Mouse (Mus musculus): Measurements from ENCODE around the gene Fhod1.

The Fhod1 gene

DNA sequence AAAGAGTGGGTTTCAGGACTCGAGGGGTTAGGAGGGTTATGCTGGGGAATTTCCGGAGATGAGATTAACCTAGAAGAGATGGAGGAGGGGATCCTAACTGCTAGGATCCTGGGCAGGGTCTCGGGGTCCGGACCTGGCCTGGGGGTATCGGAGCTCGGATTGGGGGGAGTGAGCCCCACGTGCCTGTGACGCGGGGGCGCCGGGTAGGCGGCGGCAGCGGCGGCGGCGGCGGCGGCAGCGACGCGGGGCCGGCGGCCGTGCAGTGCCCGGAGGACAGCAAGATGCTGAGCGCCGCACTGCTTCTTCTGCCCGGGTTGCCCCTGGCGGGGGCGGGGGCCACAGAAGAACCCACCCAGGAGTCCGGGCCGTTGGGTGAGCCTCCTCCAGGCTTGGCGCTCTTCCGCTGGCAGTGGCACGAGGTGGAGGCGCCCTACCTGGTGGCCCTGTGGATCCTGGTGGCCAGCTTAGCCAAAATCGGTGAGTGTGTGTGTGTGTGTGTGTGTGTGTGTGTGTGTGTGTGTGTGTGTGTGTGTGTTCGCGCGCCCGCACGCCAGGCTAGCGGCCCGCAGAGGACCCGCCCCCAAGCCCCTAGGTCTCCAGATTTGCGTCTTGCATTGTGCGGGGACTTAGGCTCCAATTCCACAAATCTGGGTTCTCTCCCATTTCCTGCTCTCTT lies 1.5 kb upstream of the Fhod1 start:
- DNase-seq (ENCODE audit: low read depth, low spot score): peak; percentile 36

DNA sequence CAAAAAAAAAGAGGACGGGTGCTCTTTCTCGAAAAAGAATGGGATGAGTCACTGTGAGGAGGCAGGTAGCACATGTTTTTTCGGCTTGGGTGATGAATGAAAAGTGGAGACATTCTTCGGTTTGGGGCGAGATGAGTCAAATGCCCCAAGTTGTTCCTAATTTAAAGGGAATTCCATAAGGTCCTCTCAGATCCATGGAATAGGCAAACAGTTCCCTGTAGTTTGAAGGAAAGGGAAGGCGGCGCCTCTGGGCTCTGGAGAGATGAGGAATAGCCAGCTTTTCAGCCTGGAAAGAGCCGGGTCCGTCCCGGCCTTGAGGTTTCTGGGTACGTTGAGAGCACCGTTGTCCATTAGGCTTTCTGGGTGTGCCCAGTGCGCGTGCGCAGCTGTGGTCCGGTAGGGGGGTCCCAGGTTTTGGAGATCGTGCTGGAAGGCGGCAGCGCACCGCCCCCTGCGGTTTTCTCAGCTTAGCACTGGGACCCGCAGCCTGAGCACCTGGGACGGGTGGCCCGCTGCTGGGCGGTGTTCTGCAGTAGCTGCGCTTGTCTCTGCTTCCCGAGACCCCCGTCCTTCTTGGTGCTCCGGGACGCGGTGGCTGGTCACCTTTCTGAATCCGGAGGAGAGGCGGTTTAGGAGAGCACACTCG lies 820 bp upstream of the Fhod1 start, which contains the start of gene Slc9a5:
Gene Slc9a5, plus strand, starts transcription at position 394 of the 646 bp plus-strand sequence.
- DNase-seq (ENCODE audit: low read depth, low spot score): peak; percentile 64

DNA sequence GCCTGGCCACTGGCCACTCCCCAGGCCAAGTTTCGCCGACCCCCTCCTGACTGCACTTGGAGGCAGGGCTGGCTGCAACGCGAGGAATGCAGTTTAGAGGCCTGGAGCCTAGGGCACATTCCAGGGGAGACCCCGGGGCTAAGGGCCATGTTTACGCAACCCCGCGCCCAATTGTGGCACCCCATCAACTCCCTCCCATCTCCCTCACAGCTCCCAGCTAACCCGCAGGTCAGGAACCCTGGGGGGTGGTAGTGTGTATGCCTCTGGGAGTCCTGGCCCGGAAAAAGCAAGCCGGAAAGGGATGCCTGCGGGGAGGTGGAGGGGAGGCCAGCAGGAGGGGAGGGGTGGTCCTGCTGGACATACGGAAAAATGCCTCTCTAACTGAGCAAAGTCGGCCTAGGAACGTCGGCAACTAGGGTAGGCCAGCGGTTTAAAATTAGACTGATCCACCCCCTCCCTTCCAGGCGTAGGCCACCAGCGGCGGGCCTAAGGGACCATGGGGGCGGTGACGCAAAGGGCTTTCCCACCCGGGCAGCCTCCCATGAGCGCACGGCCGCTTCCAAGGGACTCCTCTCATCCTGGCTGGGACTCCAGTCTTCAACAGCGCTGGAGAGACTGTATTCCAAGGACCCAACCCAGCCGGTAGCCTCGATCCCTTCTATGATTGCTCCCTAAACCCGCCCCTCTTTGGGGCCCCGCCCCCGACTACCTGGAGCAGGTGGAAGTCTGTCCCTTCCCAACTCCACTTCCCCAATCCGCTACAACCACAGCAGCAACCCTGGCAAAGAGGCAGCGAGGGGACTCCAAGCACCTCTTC lies 934 bp downstream of the Fhod1 start:
- peak; percentile 82 for DNase-seq (ENCODE audit: low read depth, low spot score)

DNA sequence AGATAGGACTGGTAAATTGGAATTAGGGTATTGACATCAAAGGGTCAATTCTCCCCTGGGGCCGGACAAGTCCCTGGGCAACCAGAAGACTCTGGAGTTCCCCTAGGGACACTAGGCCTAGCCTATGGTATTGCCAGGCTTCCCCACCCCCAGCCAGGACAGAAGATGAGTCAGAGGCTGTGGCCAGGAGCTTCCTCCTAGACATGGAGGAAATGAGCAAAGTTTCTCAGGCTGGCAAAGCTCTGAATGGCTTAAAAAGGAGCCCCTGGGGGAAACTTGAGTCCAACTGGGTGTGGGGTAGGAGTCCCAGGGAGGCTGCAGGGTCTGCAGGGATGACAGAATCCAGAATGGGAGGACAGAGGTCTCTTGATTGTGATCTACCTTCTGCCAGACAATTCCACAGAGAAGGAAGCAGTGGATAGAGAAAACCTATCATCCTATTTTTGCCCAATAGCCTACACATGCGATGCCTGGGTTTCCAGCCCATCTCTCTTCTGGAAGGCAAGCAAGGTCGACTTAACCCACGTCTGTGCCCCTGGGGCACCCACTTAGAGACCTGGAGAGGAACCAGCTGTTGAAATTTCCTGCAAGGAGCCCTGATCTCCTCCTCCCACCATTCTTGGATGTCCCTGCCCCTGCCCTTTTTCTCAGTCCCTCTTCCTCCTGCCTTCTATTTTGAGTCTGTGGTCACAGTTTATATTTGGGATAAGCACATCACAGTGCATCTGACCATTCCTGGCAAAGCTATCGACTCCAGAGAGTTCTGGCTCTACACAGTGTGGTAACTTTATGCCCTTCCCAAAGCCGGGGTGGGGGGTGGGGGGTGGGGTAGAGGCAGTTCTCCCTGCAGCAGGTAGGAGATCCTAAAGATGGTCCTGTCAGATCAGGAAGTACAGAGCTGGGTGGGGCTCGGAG lies 2.4 kb downstream of the Fhod1 start:
- DNase-seq (ENCODE audit: low read depth, low spot score): no peak

DNA sequence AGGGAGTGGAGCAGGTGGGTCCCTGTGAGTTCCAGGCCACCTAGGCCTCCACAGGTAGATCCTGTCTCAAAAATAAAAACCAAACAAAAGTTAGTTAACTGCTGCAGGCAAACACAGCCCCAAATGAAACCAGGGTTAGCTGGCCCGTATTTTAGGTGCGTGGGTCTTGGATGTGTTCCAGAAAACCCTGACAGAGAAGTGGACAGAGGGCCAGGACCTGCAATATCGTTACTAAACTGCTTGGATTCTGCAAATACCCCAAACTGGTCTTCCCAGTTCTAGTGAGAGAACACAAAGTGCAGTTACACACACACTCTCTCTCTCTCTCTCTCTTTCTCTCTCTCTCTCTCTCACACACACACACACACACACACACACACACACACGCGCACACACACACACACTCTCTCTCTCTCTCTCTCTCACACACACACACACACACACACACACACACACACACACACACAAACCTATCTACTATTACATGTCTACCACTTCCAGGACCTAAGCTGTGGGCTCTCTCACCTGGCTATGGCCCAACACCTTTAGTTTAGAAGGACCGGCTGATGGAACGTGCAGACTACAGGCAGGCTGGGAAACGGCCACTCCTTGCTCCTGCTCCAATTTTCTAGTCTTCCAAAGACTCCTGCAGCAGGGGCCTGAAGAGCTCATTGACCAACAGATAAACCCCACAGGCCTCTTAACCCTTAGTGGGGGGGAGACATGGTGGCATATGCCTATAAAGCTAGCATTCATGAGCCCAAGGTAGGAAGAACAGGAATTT lies 3.8 kb downstream of the Fhod1 start:
- DNase-seq (ENCODE audit: low read depth, low spot score): no peak

DNA sequence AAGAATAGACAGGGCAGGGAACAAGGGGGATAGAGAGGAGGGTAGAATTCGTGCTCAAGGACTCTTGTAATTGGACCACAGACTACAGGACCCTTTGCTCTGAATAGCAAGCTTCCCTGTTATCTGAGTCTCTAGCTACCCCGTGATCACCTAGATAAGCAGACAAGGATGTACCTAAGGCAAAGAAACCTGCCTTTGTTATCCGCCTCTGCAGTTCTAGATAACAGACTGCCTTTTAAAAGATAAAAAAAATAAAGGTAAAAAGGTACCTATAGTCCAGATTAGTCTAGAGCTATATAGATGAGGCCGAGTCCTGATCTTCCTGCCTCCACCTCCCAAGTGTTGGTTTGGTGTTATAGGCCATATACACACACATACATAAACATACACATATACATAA lies 5.0 kb downstream of the Fhod1 start:
- DNase-seq (ENCODE audit: low read depth, low spot score): no peak

DNA sequence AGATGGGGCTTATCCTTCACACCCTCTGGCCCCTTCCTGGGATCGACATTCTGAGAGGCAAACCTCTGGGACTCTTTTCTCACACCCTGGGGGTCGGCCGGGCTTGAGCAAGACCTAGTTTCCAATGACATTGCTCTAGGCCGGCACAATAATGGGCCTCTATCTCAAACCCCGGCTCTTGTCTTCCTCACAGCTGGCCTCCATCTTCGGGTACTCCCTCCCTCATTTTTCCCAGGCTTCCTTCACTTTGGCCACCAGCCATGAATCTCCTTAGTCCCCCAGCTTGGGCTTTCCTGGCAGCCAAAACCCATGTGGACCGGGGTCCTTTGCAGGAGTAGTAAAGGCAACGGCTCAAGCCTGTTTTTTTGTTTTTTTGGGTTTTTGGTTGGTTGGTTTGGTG lies 6.4 kb downstream of the Fhod1 start:
- DNase-seq (ENCODE audit: low read depth, low spot score): no peak

DNA sequence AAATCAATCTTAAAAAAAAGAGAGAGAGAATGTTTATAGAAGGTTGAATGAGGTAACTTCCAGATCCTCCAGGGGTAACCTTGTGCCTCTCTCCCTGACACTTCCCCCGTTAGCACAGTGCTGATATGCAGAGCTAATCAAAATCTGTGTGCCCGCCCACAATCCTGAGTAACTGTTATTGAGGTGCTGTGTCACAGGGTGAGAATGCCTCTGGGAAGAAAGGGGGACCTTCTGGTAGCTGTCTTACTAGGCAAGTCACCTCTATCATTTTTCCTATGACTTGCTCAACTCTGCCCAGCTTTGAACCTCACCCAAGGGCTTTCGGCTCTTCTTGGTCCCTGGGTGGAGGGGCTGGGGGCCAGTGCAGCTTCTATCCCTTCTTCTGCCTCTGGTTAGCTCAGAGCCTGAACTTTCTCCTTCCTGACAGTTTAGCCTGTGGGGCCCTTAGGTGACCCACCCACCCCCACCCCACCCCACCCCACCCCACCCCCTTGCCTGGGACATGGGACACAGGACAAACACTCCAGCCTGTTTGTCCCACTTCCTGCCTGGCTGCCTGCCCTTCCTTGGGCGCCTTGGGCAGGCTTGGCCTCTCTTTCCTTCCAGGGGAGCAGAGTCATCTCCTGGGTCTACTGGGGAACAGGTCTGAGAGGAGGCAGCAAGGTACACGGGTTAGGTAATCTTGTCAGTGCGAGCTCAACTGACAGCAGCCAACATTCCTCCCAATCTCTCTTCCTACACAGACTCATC lies 7.7 kb downstream of the Fhod1 start:
- DNase-seq (ENCODE audit: low read depth, low spot score): no peak

DNA sequence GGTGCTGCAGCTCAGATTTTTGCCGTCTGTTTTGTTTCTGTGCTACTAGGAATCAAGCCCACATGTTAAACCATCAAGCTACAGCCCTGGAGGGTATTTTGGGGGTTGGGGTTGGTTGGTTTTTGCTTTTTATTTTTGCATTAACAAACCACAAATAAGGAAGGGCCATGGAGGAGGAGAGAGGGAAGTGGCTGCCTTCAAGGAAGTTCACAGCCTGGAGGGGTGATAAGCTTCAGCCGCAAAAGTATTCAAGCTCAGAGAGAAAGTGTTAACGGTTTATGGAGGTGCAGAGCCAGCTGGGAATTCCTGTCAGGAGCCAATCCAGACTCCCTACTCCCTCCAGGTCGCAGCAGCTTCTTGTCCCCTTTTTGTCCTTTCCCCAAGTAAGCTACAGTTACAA lies 8.8 kb downstream of the Fhod1 start:
- no peak for DNase-seq (ENCODE audit: low read depth, low spot score)

DNA sequence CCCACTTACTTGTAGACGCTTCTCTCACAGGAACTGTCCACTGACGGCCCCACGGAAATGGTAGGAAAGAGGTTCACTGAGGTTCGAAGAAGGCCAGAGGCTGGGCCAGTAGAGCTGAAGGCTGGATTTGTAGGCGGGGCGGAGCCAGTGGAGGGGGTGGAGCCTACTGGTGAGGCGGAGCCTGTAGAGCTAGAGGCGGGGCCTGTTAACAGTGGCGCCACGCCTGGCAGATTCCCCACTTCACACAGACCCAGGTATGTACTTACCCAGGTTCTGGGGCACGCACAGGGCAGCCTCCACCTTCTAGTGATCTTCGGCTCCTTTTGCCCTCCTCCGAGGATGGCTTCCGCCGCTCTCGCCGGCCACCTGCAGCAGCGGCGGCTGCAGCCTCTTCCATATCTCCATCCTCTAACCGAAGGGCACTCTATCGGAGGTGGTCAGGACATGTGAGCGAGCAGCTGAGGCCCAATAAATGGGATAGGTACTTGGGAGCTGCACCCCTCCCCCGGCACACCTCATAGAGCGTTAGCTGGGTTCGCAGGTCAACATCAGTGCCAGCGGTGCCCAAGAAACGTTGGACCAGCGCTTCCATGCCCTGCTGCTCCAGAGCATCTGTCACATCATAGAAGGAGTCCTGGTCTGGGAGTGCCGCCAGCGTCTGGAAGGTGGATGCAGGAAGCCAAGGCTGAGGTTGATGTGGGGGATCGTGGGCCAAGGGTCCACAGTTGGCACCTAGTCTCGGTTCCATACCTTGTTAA lies 11.2 kb downstream of the Fhod1 start:
- peak; percentile 84 for DNase-seq (ENCODE audit: low read depth, low spot score)

DNA sequence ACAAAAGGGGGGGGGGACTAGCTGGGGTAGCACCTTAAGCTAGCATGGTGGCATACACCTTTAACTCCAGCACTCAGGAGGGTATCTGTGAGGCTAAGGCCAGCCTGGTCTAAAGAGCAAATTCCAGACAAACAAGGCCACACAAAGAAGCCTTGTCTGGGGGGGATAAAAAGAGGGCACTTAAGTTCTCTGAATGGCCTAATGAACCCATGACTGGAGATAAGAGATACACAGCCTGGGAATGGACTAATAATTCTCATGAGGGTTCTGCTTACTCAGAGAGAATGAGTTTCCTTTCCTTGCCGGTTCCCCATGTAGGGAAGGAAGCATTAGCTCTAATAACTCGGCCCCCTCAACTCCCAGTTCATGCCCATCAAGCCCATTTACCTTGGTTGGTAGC lies 15.2 kb downstream of the Fhod1 start:
- no peak for DNase-seq (ENCODE audit: low read depth, low spot score)

DNA sequence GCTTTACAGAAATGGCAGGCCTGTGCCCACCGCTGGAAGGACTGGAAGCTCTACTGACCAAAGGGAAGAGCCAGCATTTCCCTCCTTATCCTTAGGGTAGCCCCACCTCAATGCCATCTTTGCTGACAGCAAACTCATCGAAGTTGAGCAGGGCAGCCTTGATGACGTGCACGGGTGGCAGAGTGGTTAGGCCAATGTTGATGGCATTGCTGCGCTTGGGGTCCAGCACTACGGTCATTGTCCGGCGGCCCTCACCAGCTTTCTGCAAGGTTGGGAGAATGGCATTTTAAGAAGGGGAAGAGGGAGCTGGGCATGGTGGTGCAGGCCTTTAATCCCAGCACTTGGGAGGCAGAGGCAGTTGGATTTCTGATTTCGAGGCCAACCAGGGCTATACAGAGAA lies 15.8 kb downstream of the Fhod1 start:
- no peak for DNase-seq (ENCODE audit: low read depth, low spot score)

DNA sequence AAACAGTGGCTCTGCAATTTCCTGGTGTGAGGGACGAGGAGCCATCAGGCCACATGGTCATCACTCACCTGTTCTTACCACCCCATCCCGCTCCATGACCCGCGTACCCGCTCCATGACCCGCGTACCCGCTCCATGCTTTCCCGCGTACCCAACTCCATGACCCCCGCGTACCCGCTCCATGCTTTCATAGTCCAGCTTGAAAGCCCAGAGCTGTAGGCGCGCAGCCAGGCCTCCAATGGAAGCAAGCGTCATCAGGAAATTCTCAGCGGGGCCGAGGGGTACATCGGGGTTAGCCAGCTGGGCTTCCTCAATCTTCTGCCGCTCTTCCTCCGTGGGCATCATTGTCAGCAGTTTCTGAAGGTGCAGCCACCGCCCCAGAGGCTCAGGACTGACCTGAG lies 16.3 kb downstream of the Fhod1 start:
- DNase-seq (ENCODE audit: low read depth, low spot score): no peak

DNA sequence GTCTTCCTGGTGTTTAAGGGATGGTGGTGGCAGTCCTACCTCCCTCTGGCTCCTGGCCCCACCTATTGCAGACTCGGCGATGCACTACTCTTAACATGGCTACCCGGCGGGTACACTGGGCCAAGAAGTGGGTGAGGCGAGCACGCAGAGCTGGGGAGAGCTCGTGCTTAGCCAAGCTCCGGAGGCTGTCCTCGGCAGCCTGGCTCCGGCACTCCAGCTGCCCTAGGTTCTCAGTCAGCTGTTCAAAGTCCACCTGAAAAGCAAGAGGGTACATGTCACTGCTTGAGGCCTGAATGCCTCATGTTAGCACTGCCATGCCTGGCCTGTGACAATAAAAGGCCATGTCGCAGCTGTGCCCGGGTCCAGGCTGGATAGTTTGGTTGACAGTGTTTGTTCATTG lies 17.4 kb downstream of the Fhod1 start:
- no peak for DNase-seq (ENCODE audit: low read depth, low spot score)

DNA sequence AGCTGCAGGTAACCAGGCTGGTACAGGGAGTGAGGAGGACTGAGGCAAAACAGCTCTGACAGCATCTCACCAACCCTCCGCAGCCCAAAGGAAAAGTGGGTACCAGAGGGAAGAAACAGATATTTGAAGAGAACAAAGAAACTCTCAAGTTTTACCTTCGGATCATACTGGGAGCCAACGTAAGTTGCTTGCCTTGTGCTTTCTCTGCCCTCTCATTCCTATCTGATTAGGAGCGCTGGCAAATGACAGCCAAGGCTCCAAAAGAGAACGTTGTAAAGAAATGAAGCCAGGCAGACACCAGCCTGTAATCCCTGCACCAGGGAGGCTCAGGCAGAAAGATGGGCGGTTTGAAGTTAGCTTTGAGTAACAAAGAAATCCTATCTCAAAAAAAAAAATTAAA lies 20.8 kb downstream of the Fhod1 start:
- no peak for DNase-seq (ENCODE audit: low read depth, low spot score)

DNA sequence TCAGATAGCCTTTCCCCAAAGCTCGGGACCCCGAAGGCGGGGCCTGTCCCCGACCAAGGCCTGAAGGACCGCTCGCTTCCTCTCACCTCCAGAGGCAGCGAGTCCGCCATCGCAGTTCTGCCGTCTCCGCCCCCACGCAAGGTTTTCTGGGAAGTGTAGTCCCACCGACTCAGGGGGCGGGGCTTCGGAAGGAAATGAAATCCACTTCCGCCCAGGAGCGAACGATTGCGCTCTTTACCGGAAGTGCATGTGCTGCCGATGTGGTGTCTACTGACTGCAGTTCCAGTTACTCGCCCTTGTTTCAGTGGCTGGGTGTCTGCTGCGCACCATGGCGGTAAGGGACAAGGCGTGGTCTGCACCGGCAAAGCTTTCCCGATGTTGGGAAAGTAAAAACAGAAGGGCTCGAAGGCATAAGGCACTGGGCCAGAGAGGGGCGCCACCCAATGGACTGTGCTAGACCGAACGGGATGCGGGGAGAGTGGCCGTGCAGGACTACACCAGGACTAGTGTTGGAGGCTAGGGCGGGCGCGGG lies 21.5 kb downstream of the Fhod1 start, which contains the start of the genes Lrrc29 and Tmem208:
Gene Lrrc29, minus strand, starts transcription at position 138 of the 532 bp plus-strand sequence.
Gene Tmem208, plus strand, starts transcription at position 214 of the 532 bp plus-strand sequence.
- peak; percentile 99 for DNase-seq (ENCODE audit: low read depth, low spot score)

DNA sequence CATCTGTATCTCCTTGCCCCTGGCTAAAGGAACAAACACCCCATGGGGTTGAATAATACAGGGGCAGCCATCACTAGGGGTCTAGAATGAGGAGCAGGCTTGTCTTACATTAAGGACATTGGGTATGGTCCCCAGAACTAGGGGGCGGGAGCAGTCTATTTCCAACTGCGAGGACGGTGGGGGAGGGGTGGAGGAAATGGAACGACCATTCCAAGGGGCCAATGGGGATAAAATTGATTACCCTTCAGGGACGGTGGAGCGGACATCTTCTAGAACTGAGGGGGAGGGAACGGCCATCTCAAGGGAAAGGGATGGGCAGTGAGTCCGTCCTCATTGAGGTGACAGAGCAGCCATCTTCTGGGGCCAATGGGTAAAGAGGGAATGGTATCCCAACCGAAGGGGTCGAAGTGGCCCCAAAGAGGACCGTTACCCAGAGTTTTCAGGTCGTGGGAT lies 22.1 kb downstream of the Fhod1 start:
- DNase-seq (ENCODE audit: low read depth, low spot score): no peak

DNA sequence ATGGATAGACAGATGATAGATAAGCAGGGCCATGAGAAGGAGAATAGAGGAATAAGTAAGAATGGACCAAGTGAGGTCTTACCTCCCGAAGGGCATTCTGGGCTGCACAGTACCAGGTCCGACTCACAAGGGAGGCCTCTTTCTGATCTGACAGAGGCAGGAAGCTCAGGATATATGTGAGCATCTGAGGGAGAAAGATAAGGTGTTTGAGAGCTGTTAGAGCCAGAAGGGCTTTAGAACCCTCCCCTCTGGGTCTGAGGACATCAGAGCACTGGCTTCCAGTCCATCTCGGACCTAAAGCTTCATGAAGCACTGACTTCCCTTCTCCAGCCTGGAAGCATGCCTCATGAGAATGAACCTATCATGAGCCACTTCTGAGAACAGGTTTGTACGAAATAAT lies 24.6 kb downstream of the Fhod1 start:
- DNase-seq (ENCODE audit: low read depth, low spot score): no peak

DNA sequence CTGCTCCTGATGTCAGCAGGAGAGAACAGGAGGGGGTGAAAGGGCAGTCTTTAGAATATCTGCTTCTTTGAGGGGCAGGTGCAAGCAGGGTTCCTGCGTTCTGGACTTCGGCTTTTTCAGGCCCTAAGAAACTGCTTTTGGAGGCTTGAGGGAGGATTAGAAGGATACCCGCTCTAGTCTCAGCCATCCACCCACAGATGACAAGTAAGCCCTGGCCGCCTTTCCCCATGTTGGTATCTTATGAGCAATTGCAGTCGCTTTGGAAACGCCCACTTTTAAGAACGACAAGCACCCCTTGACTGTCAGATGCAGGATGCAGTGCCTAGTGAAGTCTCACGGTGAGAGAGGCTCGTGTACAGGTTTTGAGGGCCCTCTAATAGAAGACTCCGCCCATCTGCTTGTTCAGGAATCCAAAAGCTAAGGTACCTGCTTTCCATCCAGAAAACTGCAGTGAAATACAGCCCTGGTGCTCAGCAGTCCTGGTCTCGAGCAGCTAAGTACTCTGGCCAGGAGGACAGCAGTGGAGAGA lies 29.0 kb downstream of the Fhod1 start:
- no peak for DNase-seq (ENCODE audit: low read depth, low spot score)
